Mouse (Mus musculus) Patski (cell line): ENCODE measurements around the gene Sgcd. TPM values are rescaled to one million over a fixed set of nuclear protein-coding genes. Genes with fewer than 3 reads are reported as not detected.
"Not testable (repeated sequence)": the region's sequence is repeated elsewhere in the genome, so short reads cannot be mapped to it uniquely, and the experiment has no call there.

ENCODE experiments used
- ATAC-seq: fragments of 100-300 bp; one replicate; pipeline ENCODE4 v1.8.0; 2021
- CTCF ChIA-PET: fragments of 350-600 bp; sonication (Branson Sonifier 250); formaldehyde crosslinking; loops from one replicate; lab custom pipeline; 2022; ENCODE audit warnings: inconsistent platforms; lab: Charles Lee
- POLR2A ChIA-PET: fragments of 350-600 bp; sonication (Branson Sonifier 250); formaldehyde crosslinking; loops from one replicate; lab custom pipeline; 2022; ENCODE audit warnings: antibody characterized with exemption, inconsistent platforms; lab: Charles Lee
- DNase-seq: peaks from one replicate; pipeline ENCODE4 v3.0.0-alpha.2; 2011; ENCODE audit warnings: low read depth, low spot score
- H3K27me3 ChIP-seq: fragments of 371-371 bp; one replicate; pipeline ENCODE4 v1.5.1; 2021
- CTCF ChIP-seq: fragments of 100-300 bp; IDR thresholded peaks from one replicate; pipeline ENCODE4 v1.5.1; 2021
- in situ Hi-C: fragments of 300-500 bp; cut with MboI; formaldehyde crosslinking; loops from 3 replicates; pipeline ENCODE4 v1.11.1; 2018; ENCODE audit warnings: low pct_unique_long_range_greater_than_20kb, mixed read lengths
- polyA plus RNA-seq: library from polyadenylated mRNA; unstranded; gene quantifications from one replicate; pipeline ENCODE4 v1.2.3, GENCODE M21; 2021

The Sgcd gene
- polyA plus RNA-seq, 1 experiment from 2014 or later = not detected

GRCm38 (mm10) chr11:47459214-47459613, 529.6 kb downstream of the Sgcd start:
- CTCF ChIA-PET = no interaction called here

GRCm38 (mm10) chr11:47447790-47448189, 541.0 kb downstream of the Sgcd start:
- DNase-seq = no peak
- TF ChIP-seq CTCF = no peak
- ChIA-PET CTCF (no interaction called here), POLR2A (no interaction called here)
- H3K27me3 ChIP-seq = no peaks in the 10 kb centered on the region
- in situ Hi-C loops = no loop called here
- no peak for ATAC-seq

More at GRCm38 (mm10) chr11:47459214-47459613, 529.6 kb downstream of the Sgcd start:
- no peak for TF ChIP-seq CTCF
- H3K27me3 ChIP-seq = no peaks in the 10 kb centered on the region
- POLR2A ChIA-PET = no interaction called here
- no peak for ATAC-seq
- no peak for DNase-seq
- in situ Hi-C loops = no loop called here

GRCm38 (mm10) chr11:47446337-47446736, 542.4 kb downstream of the Sgcd start:
- in situ Hi-C loops = no loop called here

GRCm38 (mm10) chr11:47445683-47446082, 543.1 kb downstream of the Sgcd start:
- no peak for DNase-seq
- ChIA-PET POLR2A (no interaction called here), CTCF (no interaction called here)
- in situ Hi-C loops = no loop called here
- ATAC-seq = no peak
- TF ChIP-seq CTCF = no peak
- no peaks in the 10 kb centered on the region for H3K27me3 ChIP-seq

More at GRCm38 (mm10) chr11:47446337-47446736, 542.4 kb downstream of the Sgcd start:
- no peak for DNase-seq
- ChIA-PET CTCF (interaction anchor here (1.6 kb wide), 1 partner anchor 10 kb away, joined by 3 read pairs; no protein-coding TSS in a partner anchor), POLR2A (no interaction called here)
- no peak for ATAC-seq
- H3K27me3 ChIP-seq = no peaks in the 10 kb centered on the region
- no peak for TF ChIP-seq CTCF

DNA sequence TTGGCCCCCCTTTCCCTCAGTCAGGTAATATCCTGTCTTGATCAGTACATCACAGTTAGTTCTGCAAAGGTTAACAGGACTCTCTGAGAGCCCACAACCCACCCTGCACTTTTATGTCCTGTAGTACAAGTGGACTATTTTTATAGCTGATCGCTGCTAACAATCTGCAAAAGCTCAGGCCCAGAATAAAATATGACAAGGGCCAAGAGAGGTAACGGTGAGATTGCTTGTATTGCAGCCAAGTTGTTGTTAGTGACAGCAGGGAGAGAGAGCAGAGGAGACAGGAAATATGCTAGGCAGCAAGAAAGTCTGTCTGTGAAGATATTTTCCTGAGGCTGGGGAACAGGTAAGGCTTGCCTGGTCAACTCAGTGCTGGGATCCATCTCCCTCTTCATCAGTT, 546.5 kb downstream of the Sgcd start:
- in situ Hi-C loops = no loop called here
- no peak for TF ChIP-seq CTCF
- DNase-seq = no peak
- no peak for ATAC-seq
- ChIA-PET CTCF (no interaction called here), POLR2A (no interaction called here)
- no peaks in the 10 kb centered on the region for H3K27me3 ChIP-seq

- in situ Hi-C loops = no loop called here
- DNase-seq (no peak), ATAC-seq (no peak)
- no peaks in the 10 kb centered on the region for H3K27me3 ChIP-seq
- ChIA-PET POLR2A (no interaction called here), CTCF (no interaction called here)
- no peak for TF ChIP-seq CTCF
These were observed 589.2 kb downstream of the Sgcd start for GRCm38 (mm10) chr11:47399607-47400006.

- CTCF ChIA-PET, ATAC-seq, POLR2A ChIA-PET, H3K27me3 ChIP-seq, DNase-seq, in situ Hi-C loops: not testable (repeated sequence)
These were observed 598.0 kb downstream of the Sgcd start for GRCm38 (mm10) chr11:47390798-47391197.

DNA sequence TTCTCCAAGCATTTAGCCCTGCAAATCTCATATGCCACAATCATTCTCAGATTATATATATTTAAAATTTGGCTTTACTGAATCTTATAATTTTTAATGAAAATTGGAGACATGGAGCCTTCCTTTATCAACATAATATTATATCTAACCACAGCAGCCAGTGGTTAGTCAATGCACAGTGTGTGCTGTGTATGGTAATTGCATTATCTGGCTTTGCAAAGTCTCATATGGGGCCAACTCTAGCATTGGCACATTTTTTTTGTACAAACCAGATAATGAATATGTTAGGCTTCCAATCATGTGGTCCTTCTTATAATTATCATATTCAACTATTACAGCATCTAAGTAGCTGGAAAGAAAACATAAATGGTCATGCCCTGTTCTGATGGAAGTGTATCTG, 599.4 kb downstream of the Sgcd start:
- DNase-seq = no peak
- H3K27me3 ChIP-seq = no peaks in the 10 kb centered on the region
- POLR2A ChIA-PET = no interaction called here
- in situ Hi-C loops = no loop called here
- no peak for TF ChIP-seq CTCF
- ATAC-seq = no peak
- CTCF ChIA-PET = no interaction called here

DNA sequence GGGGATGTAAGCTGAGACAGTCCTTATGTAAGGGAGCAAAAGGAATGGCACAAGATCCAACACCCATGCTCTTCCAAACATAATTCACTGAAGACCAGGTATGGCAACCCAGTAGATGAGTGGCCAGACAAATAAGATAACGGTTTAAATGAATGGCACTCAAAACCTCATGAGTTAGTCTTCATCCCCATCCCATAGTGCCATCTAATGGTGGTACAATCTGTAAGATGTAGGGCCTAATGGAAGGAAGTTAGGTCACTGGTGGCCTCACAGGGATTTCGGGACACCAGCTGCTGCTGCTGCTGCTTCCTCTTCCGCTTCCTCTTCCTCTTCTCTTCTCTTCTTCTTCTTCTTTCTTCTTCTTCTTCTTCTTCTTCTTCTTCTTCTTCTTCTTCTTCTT, 601.0 kb downstream of the Sgcd start:
- ChIA-PET POLR2A (no interaction called here), CTCF (no interaction called here)
- no peak for TF ChIP-seq CTCF
- in situ Hi-C loops = no loop called here
- DNase-seq (no peak), ATAC-seq (no peak)
- no peaks in the 10 kb centered on the region for H3K27me3 ChIP-seq

DNA sequence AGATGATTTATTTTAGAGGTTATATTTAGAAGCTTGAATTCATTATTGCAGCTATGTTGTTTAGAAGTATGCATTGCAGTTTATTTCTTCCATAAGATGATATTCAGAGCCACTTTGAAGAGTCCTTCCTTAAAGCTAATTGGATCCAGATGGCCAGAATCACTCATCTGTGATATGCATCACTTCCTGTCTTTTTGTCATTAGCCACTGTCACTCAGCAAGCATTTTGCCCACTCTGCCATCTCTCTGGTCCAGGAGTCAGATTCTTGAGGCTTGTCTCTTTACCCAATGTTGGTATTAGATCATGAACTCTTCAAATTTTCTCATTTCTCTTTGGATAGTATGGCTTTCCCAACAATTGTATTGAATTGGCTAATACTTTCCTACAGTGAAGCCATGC, 602.6 kb downstream of the Sgcd start:
- in situ Hi-C loops = no loop called here
- ChIA-PET CTCF (no interaction called here), POLR2A (no interaction called here)
- DNase-seq (no peak), ATAC-seq (no peak)
- TF ChIP-seq CTCF = no peak
- H3K27me3 ChIP-seq = no peaks in the 10 kb centered on the region

DNA sequence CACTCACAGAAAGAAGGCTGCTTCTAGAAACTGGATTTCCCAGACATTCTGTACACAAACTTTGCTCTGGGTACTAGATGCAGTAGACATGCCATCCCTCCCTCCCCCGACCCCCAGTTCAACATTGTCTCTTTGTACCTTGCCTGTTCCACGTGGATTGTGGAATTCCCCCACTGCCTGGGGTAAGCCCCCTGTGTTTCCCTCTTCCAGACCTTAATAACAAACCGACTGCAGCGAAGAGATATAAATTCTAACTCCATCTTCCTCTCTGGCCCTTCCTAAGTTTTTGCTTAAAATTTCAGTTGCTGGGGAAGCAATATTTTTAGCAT, 609.2 kb downstream of the Sgcd start:
- in situ Hi-C loops = no loop called here
- no peak for ATAC-seq
- DNase-seq = no peak
- CTCF ChIA-PET = no interaction called here
- POLR2A ChIA-PET = no interaction called here
- TF ChIP-seq CTCF = no peak
- no peaks in the 10 kb centered on the region for H3K27me3 ChIP-seq

GRCm38 (mm10) chr11:47378843-47379629, 609.7 kb downstream of the Sgcd start:
- ChIA-PET CTCF (no interaction called here), POLR2A (no interaction called here)
- H3K27me3 ChIP-seq = no peaks in the 10 kb centered on the region
- DNase-seq (no peak), ATAC-seq (no peak)
- in situ Hi-C loops = no loop called here
- no peak for TF ChIP-seq CTCF
